Mouse (Mus musculus) heart, adult 2 months (tissue): ENCODE results near the gene Sec62.

Source experiments
- CTCF ChIP-seq: fragments of 200-600 bp; IDR thresholded peaks from 2 replicates; pipeline ENCODE4 v1.8.1; 2022; ENCODE audit warnings: antibody characterized with exemption, mild to moderate bottlenecking, moderate library complexity
- POLR2A ChIP-seq: fragments of 200-500 bp; IDR thresholded peaks from 2 replicates; pipeline ENCODE4 v1.6.1; 2011; ENCODE audit warnings: mild to moderate bottlenecking, low read depth, low read length, control low read depth; ENCODE audit not compliant: insufficient read depth

DNA sequence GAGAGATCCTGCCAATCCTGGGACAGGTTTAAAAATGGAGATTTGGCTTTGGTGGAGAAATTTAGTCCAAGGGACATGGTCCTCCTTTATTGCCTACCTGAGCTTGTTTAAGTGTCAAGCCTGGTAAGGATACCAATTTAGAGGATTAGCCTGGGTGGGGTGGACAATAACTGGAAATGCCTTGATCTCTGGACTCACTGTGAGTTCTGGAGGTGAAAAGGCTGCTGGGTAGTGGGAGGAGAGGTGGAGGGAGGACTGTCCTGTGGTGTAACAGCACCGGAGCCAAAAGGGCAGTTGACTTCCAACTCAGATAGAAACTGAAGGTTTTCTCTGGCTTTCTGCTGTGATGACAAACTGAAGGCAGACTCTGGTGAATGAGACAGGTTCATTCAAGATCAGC, 54.7 kb downstream of the Sec62 start:
- no peak for TF ChIP-seq CTCF
- no peak for TF ChIP-seq POLR2A
